Mouse (Mus musculus): Measurements from ENCODE around the gene Esrrb. TPM values are rescaled to one million over a fixed set of nuclear protein-coding genes. Genes with fewer than 3 reads are reported as not detected.

Esrrb gene
- polyA plus RNA-seq (2015; fragmentation: Nextera tagmentation; extraction: Ambion mirVana) = 0.67 and 1.2 TPM in 2 replicates

- WGBS = 32% methylated on average over 22 of the region's 22 CpGs
- Histone ChIP-seq H3K9me3 (no peaks in the 10 kb centered on the region), H3K9ac (no peak within 1 kb of the TSS), H3K27ac (no peak within 1 kb of the TSS; the same call in 1 of the 2 replicates), H3K4me1 (peaks cover 45% of the 10 kb centered on the region), H3K4me2 (peak within 1 kb of the TSS; percentile 10; the same call in 1 of the 2 replicates), H3K27me3 (no peaks in the 10 kb centered on the region; the same call in 1 of the 2 replicates), H3K36me3 (no peaks in the 10 kb centered on the region), H3K4me3 (no peak within 1 kb of the TSS)
- ATAC-seq (ENCODE audit: insufficient number of reproducible peaks, low FRiP score, low TSS enrichment, low read depth) = 0 out of 2 replicates have a peak, but pooled peaks have one; percentile 54
These were observed at the start of gene Esrrb for GRCm38 (mm10) chr12:86360696-86361631. Gene Esrrb (plus strand): TSS chr12:86361117.

GRCm38 (mm10) chr12:86320629-86321028 is 40.3 kb upstream of the Esrrb start:
- no peak overlapping the region for H3K4me3 ChIP-seq
- WGBS = 13% methylated on average over 12 of the region's 12 CpGs
- H3K9ac ChIP-seq = no peak overlapping the region
- no peaks in the 10 kb centered on the region for H3K9me3 ChIP-seq
- H3K27ac ChIP-seq = no peak overlapping the region
- ATAC-seq (ENCODE audit: insufficient number of reproducible peaks, low FRiP score, low TSS enrichment, low read depth) = no peak
- no peak overlapping the region for H3K4me2 ChIP-seq
- H3K4me1 ChIP-seq = no peaks in the 10 kb centered on the region
- H3K27me3 ChIP-seq = no peaks in the 10 kb centered on the region
- H3K36me3 ChIP-seq = no peaks in the 10 kb centered on the region

DNA sequence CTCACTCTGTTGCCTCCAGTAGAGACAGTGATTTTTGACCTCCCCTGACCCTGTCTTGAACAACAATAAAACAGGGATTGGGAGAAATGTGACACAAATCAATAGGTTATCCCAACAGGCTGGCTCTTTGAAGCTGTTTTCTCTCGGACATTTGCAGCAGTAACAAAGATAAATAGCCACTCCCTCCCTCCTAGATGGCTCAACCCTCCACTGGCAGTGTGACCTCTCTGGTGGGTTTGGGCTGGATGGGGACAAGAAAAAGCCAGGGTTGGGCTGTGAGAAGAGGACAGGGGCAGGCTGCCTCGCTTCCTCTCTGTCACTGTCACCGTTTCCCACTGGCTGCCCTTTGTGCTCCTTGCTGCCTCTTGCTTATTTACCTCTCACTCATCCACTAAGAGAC is 36.6 kb upstream of the Esrrb start:
- Histone ChIP-seq H3K4me1 (no peaks in the 10 kb centered on the region), H3K36me3 (no peaks in the 10 kb centered on the region), H3K9me3 (no peaks in the 10 kb centered on the region), H3K4me3 (no peak overlapping the region), H3K9ac (no peak overlapping the region), H3K4me2 (no peak overlapping the region), H3K27ac (no peak overlapping the region), H3K27me3 (no peaks in the 10 kb centered on the region)
- WGBS = 39% methylated on average over 3 of the region's 3 CpGs
- no peak for ATAC-seq (ENCODE audit: insufficient number of reproducible peaks, low FRiP score, low TSS enrichment, low read depth)

- no peak for ATAC-seq (ENCODE audit: insufficient number of reproducible peaks, low FRiP score, low TSS enrichment, low read depth)
- 52% methylated on average over 4 of the region's 4 CpGs for WGBS
These were observed 31.1 kb upstream of the Esrrb start for GRCm38 (mm10) chr12:86329813-86330212.

GRCm38 (mm10) chr12:86330684-86331083 is 30.2 kb upstream of the Esrrb start:
- Histone ChIP-seq H3K4me3 (no peak overlapping the region), H3K9ac (no peak overlapping the region), H3K27me3 (no peaks in the 10 kb centered on the region), H3K27ac (no peak overlapping the region), H3K4me1 (no peaks in the 10 kb centered on the region), H3K9me3 (no peaks in the 10 kb centered on the region), H3K36me3 (no peaks in the 10 kb centered on the region), H3K4me2 (no peak overlapping the region)
- ATAC-seq (ENCODE audit: insufficient number of reproducible peaks, low FRiP score, low TSS enrichment, low read depth) = no peak
- WGBS = 81% methylated on average over 9 of the region's 9 CpGs

More at GRCm38 (mm10) chr12:86329813-86330212, 31.1 kb upstream of the Esrrb start:
- H3K9me3 ChIP-seq = no peaks in the 10 kb centered on the region
- no peak overlapping the region for H3K4me3 ChIP-seq
- no peak overlapping the region for H3K9ac ChIP-seq
- H3K4me1 ChIP-seq = no peaks in the 10 kb centered on the region
- no peaks in the 10 kb centered on the region for H3K36me3 ChIP-seq
- H3K27me3 ChIP-seq = no peaks in the 10 kb centered on the region
- no peak overlapping the region for H3K27ac ChIP-seq
- no peak overlapping the region for H3K4me2 ChIP-seq

GRCm38 (mm10) chr12:86331248-86331647 is 29.7 kb upstream of the Esrrb start:
- Histone ChIP-seq H3K27me3 (no peaks in the 10 kb centered on the region), H3K27ac (no peak overlapping the region), H3K4me3 (no peak overlapping the region), H3K4me1 (no peaks in the 10 kb centered on the region), H3K9ac (no peak overlapping the region), H3K36me3 (no peaks in the 10 kb centered on the region), H3K9me3 (no peaks in the 10 kb centered on the region), H3K4me2 (no peak overlapping the region)
- ATAC-seq (ENCODE audit: insufficient number of reproducible peaks, low FRiP score, low TSS enrichment, low read depth) = no peak
- WGBS = 80% methylated on average over 10 of the region's 10 CpGs

- H3K9ac ChIP-seq = no peak overlapping the region
- no peak for ATAC-seq (ENCODE audit: insufficient number of reproducible peaks, low FRiP score, low TSS enrichment, low read depth)
- no peaks in the 10 kb centered on the region; the same call in 1 of the 2 replicates for H3K4me1 ChIP-seq
- no peak overlapping the region for H3K4me3 ChIP-seq
- H3K4me2 ChIP-seq = no peak overlapping the region
- H3K27ac ChIP-seq = no peak overlapping the region
- H3K36me3 ChIP-seq = no peaks in the 10 kb centered on the region
- H3K9me3 ChIP-seq = no peaks in the 10 kb centered on the region
- WGBS = 93% methylated on average over 3 of the region's 3 CpGs
- no peaks in the 10 kb centered on the region for H3K27me3 ChIP-seq
These were observed 24.7 kb upstream of the Esrrb start for GRCm38 (mm10) chr12:86336209-86336608.

GRCm38 (mm10) chr12:86336887-86337286 is 24.0 kb upstream of the Esrrb start:
- ATAC-seq (ENCODE audit: insufficient number of reproducible peaks, low FRiP score, low TSS enrichment, low read depth) = no peak
- WGBS = 23% methylated on average over 7 of the region's 7 CpGs
- no peaks in the 10 kb centered on the region for H3K36me3 ChIP-seq
- H3K27me3 ChIP-seq = no peaks in the 10 kb centered on the region
- no peak overlapping the region for H3K4me2 ChIP-seq
- no peak overlapping the region for H3K4me3 ChIP-seq
- H3K9ac ChIP-seq = no peak overlapping the region
- H3K4me1 ChIP-seq = no peaks in the 10 kb centered on the region; the same call in 1 of the 2 replicates
- no peak overlapping the region for H3K27ac ChIP-seq
- no peaks in the 10 kb centered on the region for H3K9me3 ChIP-seq

- H3K36me3 ChIP-seq = no peaks in the 10 kb centered on the region
- no peak overlapping the region for H3K9ac ChIP-seq
- H3K27me3 ChIP-seq = 0 out of 2 replicates have a peak, but pooled peaks cover 4% of the 10 kb centered on the region
- H3K4me3 ChIP-seq = no peak overlapping the region
- H3K9me3 ChIP-seq = no peaks in the 10 kb centered on the region
- no peaks in the 10 kb centered on the region for H3K4me1 ChIP-seq
- no peak overlapping the region for H3K4me2 ChIP-seq
- WGBS = 78% methylated on average over 8 of the region's 8 CpGs
- no peak for ATAC-seq (ENCODE audit: insufficient number of reproducible peaks, low FRiP score, low TSS enrichment, low read depth)
- H3K27ac ChIP-seq = no peak overlapping the region
These were observed 11.4 kb upstream of the Esrrb start for GRCm38 (mm10) chr12:86349477-86349876.

GRCm38 (mm10) chr12:86359406-86359805 is 1.5 kb upstream of the Esrrb start:
- H3K9me3 ChIP-seq = no peaks in the 10 kb centered on the region
- 36% methylated on average over 6 of the region's 6 CpGs for WGBS
- no peak for ATAC-seq (ENCODE audit: insufficient number of reproducible peaks, low FRiP score, low TSS enrichment, low read depth)
- H3K4me2 ChIP-seq = no peak overlapping the region
- H3K27ac ChIP-seq = no peak overlapping the region
- no peaks in the 10 kb centered on the region; the same call in 1 of the 2 replicates for H3K27me3 ChIP-seq
- H3K4me1 ChIP-seq = peaks cover 33% of the 10 kb centered on the region
- H3K9ac ChIP-seq = no peak overlapping the region
- H3K4me3 ChIP-seq = no peak overlapping the region
- no peaks in the 10 kb centered on the region for H3K36me3 ChIP-seq

DNA sequence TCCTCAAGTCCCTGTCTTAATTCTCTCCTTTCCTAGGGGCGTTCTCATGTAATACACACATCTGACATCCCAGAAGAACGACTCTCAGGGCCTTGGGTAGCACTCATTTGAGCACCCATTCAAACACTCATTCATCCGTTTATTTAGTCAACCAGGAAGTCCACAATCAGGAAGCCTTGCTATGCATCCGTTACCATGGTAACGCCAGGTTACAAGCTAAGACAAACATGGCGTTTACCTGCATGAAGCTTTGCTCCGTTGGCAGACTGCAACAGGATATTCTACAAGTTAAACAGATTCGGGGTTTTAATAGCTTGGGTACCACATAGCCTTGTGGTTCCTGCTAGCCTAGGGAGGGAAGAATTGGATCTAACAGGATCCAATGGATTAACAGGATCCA is 1.0 kb upstream of the Esrrb start:
- Histone ChIP-seq H3K4me3 (no peak overlapping the region), H3K4me1 (peaks cover 37% of the 10 kb centered on the region), H3K27ac (no peak overlapping the region), H3K9ac (no peak overlapping the region), H3K27me3 (no peaks in the 10 kb centered on the region; the same call in 1 of the 2 replicates), H3K9me3 (no peaks in the 10 kb centered on the region), H3K36me3 (no peaks in the 10 kb centered on the region), H3K4me2 (no peak overlapping the region)
- 74% methylated on average over 8 of the region's 8 CpGs for WGBS
- ATAC-seq (ENCODE audit: insufficient number of reproducible peaks, low FRiP score, low TSS enrichment, low read depth) = no peak

DNA sequence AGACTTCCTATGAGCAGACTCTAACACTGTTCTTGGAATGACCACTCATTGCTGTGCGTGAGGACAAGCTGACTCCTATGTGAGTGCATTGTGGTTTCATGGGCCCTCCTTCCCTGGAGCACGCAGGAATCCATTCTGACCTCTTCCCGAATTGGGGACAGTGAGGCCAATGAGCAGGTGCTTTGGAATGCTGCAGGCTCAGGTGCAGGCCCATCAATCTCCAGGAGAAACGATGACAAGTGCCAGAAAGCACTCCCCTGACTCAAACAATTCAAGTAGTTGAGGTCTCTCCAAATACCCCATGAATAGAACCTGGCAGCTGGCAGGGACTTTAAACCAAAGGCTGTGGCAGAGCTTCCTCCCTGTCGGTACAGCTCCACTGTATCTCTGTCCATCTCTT is 3.4 kb downstream of the Esrrb start:
- Histone ChIP-seq H3K27me3 (peaks cover 4% of the 10 kb centered on the region; the same call in 1 of the 2 replicates), H3K36me3 (no peaks in the 10 kb centered on the region), H3K9ac (no peak overlapping the region), H3K4me3 (no peak overlapping the region), H3K4me1 (peaks cover 42% of the 10 kb centered on the region), H3K9me3 (no peaks in the 10 kb centered on the region), H3K4me2 (no peak overlapping the region), H3K27ac (no peak overlapping the region)
- ATAC-seq (ENCODE audit: insufficient number of reproducible peaks, low FRiP score, low TSS enrichment, low read depth) = no peak
- WGBS = 12% methylated on average over 5 of the region's 5 CpGs

Measured in limb, embryonic 15.5 days (tissue).